In the genomic region with DNA sequence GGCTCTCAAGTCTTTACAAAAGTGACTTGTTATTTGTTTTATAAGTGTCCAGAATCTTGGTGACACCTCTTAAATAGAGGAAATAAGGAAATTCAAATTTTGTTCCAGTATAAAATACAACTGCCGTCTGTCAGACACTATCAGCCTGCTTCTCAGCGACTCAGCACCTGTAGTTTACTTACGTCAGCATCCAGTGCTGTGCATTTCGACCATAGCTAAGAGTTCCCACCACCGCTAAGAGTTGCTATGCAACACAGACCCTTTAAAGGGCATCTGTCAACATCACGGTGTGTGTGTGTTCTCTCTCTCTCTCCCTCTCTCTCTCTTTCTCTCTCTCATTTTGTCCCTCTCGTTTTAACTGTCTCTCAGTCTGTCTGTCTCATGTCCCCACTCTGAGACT, we compare ENCODE assay signal across 10 mouse cellular contexts.
DNase-seq lines count a peak whose midpoint lies in the region; ATAC-seq lines count a peak whose summit lies in the region.
"Had no signal": no experiment of that assay in that cellular context is flagged by ENCODE, and none has a peak within 500 bp of the region (broad histone marks: within the 10 kb centered on the region; RNA-seq: fewer than 3 reads in every experiment).

No protein-coding gene starts in this region.

- H3K27me3 ChIP-seq in lung, embryonic 16.5 days (ENCODE audit: control insufficient read depth, insufficient read depth, low read depth, low read length): 0 out of 2 replicates have a peak, but pooled peaks cover 2% of the 10 kb centered on the region
- H3K27me3 ChIP-seq in forebrain, embryonic 10.5 days (ENCODE audit: poor library complexity, severe bottlenecking): peaks cover 24% of the 10 kb centered on the region
- no peaks in the 10 kb centered on the region for H3K27me3 ChIP-seq in limb, embryonic 11.5 days (ENCODE audit: control insufficient read depth, insufficient read depth, low read length)
- no peaks in the 10 kb centered on the region for H3K27me3 ChIP-seq in splenic B cell, adult 2 months (ENCODE audit: control insufficient read depth, insufficient read depth, low read length, poor library complexity, severe bottlenecking)

- H3K36me3 ChIP-seq in lung, embryonic 16.5 days (ENCODE audit: control insufficient read depth, insufficient read depth, low read length): no peaks in the 10 kb centered on the region
- no peaks in the 10 kb centered on the region for H3K36me3 ChIP-seq in forebrain, embryonic 10.5 days (replicated peaks)
- no peaks in the 10 kb centered on the region for H3K36me3 ChIP-seq in limb, embryonic 11.5 days (ENCODE audit: control insufficient read depth, insufficient read depth, low read length)
- no peaks in the 10 kb centered on the region for H3K36me3 ChIP-seq in splenic B cell, adult 2 months (ENCODE audit: control insufficient read depth, insufficient read depth, low read length, poor library complexity, severe bottlenecking)

- no peak for ATAC-seq in lung, embryonic 16.5 days (ENCODE audit: low read depth)
- ATAC-seq in limb, embryonic 11.5 days (ENCODE audit: insufficient number of reproducible peaks, low FRiP score, low TSS enrichment, low read depth): no peak

- no peaks in the 10 kb centered on the region for H3K9me3 ChIP-seq in lung, embryonic 16.5 days (ENCODE audit: control insufficient read depth, low read length)
- no peaks in the 10 kb centered on the region for H3K9me3 ChIP-seq in forebrain, embryonic 10.5 days
- no peaks in the 10 kb centered on the region for H3K9me3 ChIP-seq in limb, embryonic 11.5 days (ENCODE audit: control insufficient read depth, low read length)
- H3K9me3 ChIP-seq: megakaryocyte, embryonic 14.5 days had no signal

- no peak overlapping the region for H3K9ac ChIP-seq in lung, embryonic 16.5 days (ENCODE audit: low read length)
- no peak overlapping the region for H3K9ac ChIP-seq in limb, embryonic 11.5 days (ENCODE audit: low read length)

- peak overlapping the region; percentile 46; the same call in 1 of the 2 replicates for H3K4me3 ChIP-seq in lung, embryonic 16.5 days (ENCODE audit: low read length)
- peak overlapping the region; percentile 53; the same call in 1 of the 2 replicates for H3K4me3 ChIP-seq in forebrain, embryonic 10.5 days
- no peak overlapping the region; the same call in 1 of the 2 replicates for H3K4me3 ChIP-seq in limb, embryonic 11.5 days (ENCODE audit: low read depth, low read length)

- WGBS in lung, embryonic 16.5 days: 23% methylated on average over 7 of the region's 7 CpGs
- 38% methylated on average over 7 of the region's 7 CpGs for WGBS in forebrain, embryonic 10.5 days
- 37% methylated on average over 7 of the region's 7 CpGs for WGBS in limb, embryonic 11.5 days

- peak overlapping the region; percentile 78 for H3K4me2 ChIP-seq in lung, embryonic 16.5 days (ENCODE audit: low read depth, low read length)
- peak overlapping the region; percentile 73; the same call in 1 of the 2 replicates for H3K4me2 ChIP-seq in limb, embryonic 11.5 days (ENCODE audit: low read depth, severe bottlenecking)

- no peak overlapping the region for H3K27ac ChIP-seq in lung, embryonic 16.5 days (ENCODE audit: low read length)
- no peak overlapping the region for H3K27ac ChIP-seq in forebrain, embryonic 10.5 days
- H3K27ac ChIP-seq in limb, embryonic 11.5 days (replicated peaks; ENCODE audit: low read depth, low read length): no peak overlapping the region

- H3K4me1 ChIP-seq in lung, embryonic 16.5 days (replicated peaks; ENCODE audit: control insufficient read depth, insufficient read depth, low read length): peaks cover 16% of the 10 kb centered on the region
- peaks cover 51% of the 10 kb centered on the region for H3K4me1 ChIP-seq in forebrain, embryonic 10.5 days
- peaks cover 8% of the 10 kb centered on the region; the same call in 1 of the 2 replicates for H3K4me1 ChIP-seq in limb, embryonic 11.5 days (ENCODE audit: control insufficient read depth, insufficient read depth, low read length)

- DNase-seq in lung, postnatal 10 days: no peak
- DNase-seq in forebrain, embryonic 10.5 days (ENCODE audit: extremely low spot score, low spot score): no peak
- no peak for DNase-seq in limb, embryonic 11.5 days (ENCODE audit: low spot score)
- DNase-seq in splenic B cell, adult 2 months (ENCODE audit: low read depth, low spot score): peak; percentile 18
- no peak for DNase-seq in left cerebral cortex, postnatal 10 days (ENCODE audit: extremely low spot score in 1 of 2, low spot score in 2 of 2)
- no peak for DNase-seq in thymus, postnatal 25 days
- DNase-seq in adipocyte (ENCODE audit: low spot score): no peak
- DNase-seq: gastrocnemius, postnatal 25 days had no signal

- intact Hi-C loops in left cerebral cortex, postnatal 10 days (cut with DNase I): loop anchor here (10.0 kb wide), 1 partner anchor 397 kb away; no protein-coding TSS in a partner anchor
